Mouse (Mus musculus) cerebellum, postnatal 36 days (tissue): ENCODE measurements around the gene Ssbp2.

Source experiments
- DNase-seq, 2 experiments: peaks; one replicate each; pipeline ENCODE4 v3.0.0; 2021 to 2022; ENCODE audit warnings: mixed read lengths in 2 of 2

Gene Ssbp2

DNA sequence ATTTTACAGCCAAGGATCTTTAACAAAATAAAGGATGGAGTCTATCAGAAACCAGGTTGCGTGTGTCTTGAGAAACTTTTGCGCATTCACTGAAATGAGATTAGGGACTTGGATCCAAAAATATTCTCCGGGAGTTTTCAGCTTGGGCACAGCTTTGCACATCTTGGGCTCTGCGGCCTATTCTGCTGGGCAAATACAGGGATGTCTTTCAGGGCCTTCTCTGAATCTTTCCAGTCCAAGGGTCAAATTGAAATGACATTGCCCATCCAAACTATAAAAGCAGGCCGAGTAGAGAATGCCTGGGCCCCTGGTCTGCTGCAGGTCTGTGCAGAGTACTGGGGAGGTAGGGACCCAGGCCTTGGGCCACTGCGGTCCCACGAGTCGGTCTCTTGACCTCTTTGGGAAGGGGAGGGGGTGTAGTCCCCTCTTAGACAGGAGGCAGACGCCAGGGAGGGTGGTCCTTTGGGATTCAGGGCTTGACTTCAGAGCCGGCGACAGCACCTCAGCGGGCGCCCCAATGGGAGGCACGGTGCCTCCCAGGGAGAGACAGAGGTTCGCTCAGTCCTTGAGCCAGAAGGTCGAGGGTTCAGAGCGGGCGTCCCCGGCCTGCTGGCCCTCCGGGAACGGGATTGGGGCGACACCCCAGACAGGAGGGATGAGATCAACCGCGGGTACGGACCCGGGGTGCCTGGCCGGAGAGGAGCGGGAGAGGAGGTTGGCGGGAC, at the start of gene Ssbp2:
TSS of gene Ssbp2 (plus strand) at position 388 of the 725 bp plus-strand sequence.
- DNase-seq: no peak

DNA sequence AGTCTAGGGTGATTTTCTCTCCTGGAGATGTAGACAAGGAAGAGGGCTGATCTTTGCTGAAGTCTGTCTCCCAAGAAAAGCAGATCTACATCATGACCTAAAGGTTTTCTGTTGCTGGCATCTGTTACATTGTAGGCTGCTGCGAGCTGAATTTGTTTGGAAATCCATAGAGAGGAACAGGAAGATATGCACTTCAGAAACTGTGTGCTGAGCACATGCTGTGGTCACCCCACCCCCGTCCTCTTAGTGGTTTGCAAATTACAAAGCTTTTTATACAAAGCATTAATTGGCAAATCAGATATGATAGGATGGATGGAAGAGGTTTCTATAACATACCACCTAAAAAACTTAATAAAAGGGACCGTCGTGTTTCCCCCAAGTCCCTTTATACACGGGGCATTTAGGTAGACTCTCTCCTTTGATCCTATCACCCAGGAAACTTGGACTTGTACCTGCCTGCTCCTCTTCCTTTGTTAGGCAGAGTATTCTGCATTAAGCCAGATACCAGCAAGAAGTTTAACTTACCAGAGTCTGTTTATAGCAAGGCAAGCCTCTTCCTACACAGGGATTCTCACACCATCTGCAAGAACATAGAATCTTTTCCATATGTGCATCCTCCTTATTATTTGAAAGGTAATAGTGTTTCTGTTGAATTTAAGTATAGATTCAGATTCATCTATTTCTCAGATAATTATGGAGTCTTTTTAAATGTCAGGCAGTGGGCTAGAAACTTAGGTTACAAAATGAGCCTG, 46.2 kb upstream of the Ssbp2 start:
- no peak for DNase-seq

DNA sequence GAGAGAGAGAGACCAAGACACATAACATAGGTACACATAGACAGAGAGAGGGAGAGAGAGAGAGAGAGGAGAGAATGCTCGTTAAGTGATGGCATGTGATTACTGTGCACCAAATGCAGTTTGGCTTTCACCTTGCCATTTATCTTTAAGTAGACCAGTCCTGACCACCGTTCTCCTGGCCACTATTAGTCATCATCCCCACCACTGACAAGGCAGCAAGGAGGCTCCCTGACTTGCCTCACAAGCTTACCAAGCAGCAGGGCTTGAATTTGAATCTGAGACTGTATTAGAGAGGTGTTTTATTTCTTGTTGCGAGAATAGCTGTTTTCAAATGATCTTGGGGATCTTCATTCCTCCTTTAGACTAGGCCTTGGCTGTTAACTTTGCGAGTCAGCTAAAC, 44.2 kb upstream of the Ssbp2 start:
- DNase-seq: no peak

DNA sequence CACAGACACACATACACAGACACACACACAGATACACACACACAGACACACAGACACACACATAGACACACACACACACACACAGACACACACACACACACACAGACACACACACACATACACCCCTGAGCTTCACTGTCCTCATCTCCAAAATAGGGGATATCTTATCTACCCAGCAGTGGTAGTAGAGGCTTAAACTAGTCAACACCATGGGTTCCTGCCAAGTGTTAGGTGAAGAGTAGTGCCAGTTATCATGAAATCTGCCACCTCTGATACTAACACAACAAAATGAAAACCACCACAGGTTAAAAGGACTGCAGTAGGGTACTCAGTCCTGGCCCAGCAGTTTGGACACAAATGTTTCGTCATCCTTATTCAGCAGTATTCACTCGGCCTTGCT, 43.4 kb upstream of the Ssbp2 start:
- no peak for DNase-seq

DNA sequence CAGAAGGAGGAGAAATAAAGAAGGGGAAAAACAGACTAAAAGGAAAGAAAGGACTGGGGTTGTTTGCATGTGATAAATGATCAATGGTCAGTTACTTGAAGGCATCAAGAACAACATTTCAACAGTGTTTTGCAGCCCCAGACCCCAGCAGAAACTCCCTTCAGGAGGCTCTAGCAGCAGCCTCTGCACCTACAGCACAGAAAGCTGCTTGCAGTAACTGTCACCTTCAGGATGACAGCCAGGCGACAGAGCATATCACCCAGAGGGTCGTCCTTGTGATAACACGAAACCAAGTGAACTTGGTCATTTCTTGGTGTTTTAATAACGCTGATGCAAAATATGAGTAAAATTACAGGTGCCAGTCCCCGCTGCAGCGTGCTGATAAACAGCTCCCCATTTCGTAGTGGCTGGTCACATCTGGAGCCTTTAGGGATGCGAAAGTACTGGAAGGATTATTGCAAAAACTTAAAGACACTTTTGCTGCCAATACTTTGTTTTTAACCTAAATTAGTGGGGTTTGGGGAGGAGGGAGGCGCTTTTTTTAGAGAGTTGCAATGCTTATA, 38.6 kb upstream of the Ssbp2 start:
- no peak for DNase-seq

DNA sequence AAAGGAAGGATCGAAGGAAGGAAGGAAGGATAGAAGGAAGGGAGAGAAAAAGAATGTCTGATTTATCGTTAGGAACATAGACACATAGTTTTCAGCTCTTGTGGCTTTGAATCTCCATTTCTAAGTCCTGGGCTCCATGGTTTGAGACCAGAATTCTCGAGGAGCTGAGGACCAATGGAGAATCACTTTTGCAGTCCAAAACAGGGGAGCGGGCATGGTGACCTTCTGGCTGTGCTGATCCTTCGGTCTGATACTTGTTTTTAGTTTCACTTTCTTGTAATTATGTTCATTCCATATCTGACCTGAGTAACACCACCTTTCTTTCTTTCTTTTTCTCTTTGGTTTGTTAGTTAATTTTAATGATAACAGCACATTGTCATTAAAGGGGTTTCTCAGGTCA, 29.2 kb upstream of the Ssbp2 start:
- DNase-seq: no peak

DNA sequence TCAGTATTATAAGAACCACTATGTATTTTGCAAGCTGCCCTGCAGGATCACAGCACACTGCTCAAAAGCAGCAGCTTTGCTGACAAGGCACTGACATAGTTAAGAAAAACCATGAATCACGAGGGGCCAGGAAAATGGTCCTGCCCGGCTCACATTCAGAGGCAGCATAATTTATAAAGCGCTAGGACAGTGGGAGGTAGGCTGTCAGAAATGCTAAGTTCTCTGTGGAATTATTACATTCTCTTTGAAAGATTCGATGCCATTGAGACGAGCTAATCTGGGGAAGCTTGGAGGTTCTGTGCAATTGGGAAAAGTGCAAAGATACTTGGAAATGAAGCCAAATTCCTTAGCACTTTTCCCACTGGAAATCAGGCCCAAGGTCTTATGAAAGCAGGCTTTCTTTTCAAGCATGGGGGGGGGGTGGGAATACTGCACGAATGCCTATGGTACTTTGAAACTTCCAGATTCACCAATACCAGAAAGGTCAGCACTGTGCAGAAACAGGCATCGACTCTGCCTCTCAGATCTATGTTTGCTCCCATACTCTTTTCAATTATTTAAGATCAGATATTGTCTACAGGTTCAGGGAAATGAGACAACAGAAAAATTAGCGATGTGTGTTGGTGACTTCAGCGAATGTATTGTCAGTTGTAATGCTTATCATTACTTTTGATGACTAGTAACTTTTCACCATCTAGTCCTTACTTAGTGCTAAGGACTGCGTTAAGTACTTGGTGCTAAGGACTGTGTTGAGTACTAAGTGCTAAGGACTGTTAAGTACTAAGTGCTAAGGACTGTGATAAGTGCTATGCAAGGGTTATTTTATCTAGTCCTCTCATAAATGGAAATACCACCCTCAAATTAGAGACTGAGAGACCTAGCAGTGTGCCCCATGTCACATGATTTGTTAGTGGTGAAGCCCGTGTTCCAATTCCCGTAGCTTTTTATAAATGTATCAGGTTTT, 28.4 kb upstream of the Ssbp2 start:
- no peak for DNase-seq

DNA sequence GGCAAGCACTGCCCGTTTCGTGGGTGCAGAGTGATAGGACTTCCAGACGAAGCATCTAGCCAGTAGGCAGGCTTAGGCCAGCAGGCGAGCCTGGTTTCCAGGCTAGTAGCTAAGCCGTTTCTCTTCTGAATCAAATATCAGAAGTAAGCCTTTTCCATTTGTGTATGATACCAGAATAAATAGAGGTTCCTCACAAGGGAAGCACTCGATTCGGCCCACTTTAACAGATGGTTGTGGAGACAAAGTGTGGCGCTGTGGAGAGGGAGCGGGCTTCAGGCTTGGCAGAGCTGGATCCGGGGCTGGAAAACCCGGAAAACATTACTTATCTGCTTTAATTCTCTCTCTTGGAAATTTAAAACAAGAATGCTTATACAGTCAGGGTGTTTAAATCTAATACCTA, 27.1 kb upstream of the Ssbp2 start:
- DNase-seq: no peak

DNA sequence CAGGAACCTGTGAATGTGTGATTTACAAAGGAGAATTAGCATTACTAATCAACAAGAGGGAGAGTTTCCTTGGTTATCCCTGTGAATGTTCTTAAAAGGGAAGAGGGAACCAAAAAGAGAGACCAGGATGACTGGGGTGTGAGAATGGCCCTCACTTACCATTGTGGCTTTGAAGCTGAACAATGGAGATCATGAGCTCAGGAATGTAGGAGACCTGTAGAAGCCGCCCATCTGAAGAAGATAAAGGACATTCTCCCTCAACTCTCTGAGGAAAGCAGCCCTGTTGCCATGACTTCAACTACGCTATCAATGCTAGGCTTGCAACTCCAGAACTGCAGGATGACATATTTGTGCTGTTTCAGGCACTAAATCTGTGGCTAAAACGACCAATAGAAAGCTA, 22.2 kb upstream of the Ssbp2 start:
- DNase-seq: no peak

DNA sequence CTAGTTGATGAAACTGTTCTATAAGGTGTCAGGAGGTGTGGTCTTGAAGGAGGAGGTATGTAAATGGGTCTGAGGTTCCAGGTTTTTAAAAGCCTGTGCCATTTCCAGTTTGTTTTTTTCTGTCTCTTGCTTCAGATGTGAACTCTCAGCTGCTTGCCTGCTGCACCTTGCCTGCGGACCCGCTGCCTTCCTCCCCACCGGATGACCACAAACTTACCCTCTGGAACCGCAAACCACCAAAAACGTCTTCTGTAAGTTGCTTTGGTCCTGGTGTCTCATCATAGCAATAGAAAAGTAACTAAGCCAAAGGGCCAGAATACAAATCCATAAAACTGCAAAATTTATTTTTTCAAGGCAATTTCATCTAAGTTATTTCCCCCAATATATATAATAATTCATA, 18.6 kb upstream of the Ssbp2 start:
- no peak for DNase-seq

DNA sequence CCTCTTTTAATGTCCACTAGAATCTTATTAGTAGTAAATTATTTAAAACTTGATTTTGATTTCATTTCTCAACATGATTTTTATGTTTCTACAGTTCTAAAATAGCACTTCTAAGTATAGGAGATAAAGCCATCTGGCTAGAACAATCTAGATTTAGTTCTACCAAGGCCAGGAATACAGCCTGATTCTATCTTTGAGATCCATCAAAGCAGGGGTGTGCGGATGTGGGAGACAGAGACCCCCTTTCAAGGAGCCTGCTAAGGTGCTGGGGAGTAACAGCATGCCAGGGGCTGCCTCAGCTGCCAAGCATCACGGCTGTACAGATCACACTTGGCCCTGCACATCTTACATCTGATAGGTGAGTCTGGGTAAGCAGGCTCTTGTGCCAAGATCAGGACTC, 13.4 kb upstream of the Ssbp2 start:
- no peak for DNase-seq

DNA sequence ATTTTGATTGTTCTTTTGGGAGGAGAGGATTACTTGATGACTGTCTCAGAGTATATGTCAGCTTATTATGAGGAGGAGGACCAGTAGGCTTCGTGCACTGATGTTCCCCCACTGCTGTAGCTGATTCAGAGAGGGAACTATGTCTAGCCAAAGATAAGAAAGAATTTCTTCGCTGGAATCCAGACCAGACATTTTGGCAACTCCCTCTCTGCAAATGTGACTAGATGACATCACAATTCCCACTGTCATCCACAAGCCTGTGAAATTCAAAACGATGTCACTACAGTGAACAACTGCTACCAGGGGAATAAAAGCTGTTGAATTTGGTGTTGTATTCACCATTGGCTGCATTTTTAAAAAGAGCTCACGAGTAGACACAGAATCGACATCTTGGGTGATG, 11.1 kb upstream of the Ssbp2 start:
- no peak for DNase-seq

DNA sequence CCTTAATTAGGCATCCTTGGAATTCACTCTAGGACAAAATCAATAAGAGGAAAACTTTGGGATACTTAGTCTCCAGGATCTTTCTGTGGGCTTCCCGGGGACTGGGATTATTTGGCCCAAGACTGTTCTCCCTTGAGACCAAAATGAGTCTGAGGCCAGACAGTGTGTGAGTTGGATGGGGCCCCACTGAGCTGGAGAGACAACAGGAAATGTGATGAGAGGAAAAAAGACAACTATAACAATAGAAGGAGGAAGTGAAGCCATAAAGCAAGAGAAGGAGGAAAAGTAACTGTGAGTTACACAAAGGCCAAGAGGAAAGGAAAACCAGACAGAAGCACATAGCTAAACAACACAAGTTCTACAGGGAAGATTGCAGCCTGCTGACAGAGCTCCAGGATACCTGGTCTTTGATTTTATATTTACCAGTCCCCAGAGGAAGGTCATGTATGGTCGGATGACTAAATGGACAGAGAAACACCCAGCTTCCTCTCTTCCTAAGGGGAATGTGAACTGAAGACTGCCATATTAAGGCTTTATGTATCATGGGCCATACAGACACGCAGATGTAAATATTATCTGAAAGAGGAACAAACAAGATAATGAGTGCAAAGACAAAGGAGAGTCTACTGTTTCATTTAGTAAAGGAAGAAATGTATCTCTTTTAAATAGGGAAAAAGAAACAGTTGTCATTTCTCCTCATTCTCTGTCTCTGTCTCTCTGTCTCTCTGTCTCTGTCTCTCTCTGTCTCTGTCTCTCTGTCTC, 8.5 kb upstream of the Ssbp2 start:
- DNase-seq: no peak

DNA sequence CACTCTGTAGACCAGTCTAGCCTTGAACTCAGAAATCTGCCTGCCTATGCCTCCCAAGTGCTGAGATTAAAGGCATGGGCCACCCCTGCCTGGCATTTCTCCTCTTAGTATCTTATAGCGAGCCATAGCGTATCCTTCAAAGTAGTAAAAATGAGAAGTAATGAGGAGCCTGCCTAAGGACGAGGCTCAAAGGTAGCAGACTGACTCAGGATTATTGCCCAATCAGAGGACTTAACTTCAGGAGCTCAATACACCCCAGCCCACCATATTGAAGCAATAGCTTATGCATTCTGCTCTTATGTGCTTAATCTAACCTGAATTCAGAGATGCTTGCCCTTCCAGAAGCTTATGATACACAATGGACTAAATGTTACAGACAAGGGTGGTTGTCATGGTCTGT, 7.8 kb upstream of the Ssbp2 start:
- DNase-seq: no peak

DNA sequence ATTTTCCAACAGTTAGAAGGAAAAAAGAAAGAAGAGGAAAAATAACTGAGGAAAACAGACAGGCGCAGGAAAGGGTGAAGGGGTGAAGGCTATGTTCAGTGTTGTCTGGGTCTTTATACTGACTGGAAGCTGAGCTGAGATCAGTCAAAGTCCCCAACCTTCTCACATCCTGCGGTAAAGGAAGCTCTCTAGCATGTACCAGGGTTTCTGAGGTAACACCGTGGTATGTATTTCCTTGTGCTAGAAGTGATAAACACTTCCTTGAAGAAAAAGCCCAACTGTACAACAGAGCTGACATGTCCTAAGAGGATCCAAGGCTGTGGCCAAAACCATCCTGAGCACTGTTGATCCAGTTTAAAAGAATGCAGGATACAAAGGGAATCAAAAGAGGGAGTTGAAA, 6.8 kb upstream of the Ssbp2 start:
- DNase-seq: no peak

DNA sequence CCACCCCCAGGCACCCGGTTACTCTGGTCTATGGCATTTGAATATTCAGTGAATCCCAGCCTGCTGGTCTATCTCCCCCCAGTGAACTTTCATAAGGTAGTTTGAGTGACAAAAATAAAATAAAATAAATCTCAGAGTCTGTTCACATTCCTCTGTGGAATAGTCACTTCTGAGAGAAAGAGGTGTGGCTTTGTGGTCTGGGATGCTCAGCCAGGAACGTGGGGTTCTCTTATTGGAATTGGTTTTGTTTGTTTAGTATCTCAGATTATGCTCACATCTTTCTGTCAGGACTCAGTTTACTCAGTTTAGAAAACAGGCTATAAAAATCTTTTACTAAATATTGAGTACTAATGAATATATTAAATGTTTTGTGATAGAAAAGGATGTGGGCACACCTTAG, 4.0 kb upstream of the Ssbp2 start:
- no peak for DNase-seq

DNA sequence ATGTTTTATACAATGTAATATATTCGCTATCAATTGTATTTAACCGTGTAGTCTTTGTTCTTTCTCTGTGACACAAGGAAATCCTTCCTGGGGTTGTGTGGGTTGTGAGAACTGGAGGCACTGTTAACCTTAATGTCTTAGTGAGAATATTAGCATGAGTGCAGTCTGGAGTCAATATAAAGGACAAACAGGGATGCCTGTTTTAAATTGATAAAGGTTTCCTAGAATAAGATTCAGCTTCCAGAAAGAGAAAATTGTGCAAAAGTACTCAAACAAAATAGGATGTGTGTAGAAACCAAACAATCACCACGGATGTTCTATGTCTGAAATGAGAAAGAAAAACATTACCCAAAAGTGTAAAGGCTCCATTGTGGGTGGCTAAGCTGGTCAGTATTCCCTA, 3.3 kb upstream of the Ssbp2 start:
- no peak for DNase-seq

DNA sequence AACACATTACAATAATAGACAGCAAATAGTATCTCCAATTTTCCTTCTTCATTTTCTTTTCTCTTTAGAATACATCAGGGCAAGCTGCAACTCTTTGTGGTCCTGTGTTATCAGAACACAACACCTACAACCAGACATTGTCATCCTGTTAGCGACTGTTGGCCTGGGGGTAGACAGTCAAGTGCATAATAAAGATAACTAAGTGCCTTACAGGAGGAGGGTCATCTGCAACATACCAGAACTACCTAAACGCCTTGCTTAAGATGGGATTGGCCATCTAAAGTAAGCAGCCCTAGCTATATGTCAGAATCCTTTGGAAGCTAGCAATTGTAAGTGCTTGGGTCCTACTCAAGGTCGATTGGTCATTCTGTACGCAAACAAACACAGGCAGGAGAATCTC, 2.1 kb upstream of the Ssbp2 start:
- DNase-seq: no peak

DNA sequence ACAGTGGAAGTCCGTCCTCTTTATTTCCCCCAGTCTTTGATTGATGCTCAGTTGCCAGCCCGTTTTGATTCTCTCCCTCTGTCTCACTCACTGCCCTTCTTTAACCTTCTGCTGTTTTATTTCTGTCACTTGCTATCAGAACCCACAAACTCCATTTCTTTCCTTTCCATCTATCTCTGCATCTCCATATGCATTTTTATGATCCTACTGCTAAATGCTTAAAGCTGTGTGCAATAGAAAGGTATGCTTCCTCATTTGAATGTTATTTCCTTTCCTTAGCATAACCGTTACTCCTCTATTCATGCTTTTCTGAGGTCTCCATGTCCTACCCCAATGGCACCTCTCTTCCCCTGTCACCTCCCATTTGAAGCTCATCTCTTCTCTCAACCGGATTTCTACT, 594 bp upstream of the Ssbp2 start:
- DNase-seq: no peak

DNA sequence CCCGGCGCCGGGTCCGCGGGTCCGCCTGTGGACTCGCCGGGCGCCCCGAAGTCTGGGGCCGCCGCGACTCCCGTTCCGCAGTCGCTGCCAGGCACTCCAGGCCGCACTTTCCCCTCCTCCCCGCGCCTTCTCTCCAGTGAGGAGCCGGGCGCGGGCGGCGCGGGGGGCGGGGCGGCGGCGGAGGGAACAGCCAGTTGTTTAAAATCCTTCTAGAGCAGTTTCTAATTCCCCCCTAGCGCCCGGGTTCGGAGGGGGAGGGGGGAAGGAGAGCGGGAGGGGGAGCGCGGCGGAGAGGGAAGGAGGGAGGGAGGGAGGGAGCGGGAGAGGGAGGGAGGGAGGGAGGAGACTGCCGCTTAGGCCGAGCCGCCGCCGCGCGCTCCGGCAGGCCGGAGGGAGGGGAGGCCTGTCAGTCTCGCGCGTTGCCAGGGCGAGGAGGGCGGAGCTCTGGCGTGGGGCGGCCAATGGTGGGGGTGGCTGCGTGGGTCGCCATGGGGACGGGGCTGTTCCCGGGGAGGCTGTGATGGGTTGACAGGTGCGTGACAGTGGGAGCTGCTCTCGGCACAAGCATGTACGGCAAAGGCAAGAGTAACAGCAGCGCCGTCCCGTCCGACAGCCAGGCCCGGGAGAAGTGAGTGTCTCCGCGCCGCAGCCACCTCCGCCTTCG, 670 bp downstream of the Ssbp2 start:
- peak; percentile 96 to 98 for DNase-seq

DNA sequence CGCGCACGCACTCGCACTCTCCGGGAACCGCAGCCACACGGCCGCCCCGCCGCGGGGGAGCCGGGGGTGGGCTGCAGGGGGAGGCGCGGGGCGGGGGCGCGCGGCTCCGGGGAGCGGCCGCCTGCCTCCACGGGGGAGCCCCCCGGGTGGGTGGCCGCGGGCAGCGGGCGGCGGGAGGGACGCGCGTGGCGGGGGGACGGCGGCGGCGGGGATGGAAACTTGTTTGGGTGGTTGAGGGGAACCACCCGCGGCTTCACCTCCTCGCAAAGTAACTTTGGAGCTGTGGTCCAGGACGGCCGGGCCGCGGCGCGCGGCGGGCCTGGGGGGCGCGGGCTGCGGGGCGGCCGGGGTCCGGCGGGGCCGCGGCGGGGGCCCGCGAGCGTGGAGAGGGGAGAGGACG, 1.2 kb downstream of the Ssbp2 start:
- DNase-seq: no peak
